Comparison of ENCODE assay signal across 21 mouse cellular contexts in the genomic region with DNA sequence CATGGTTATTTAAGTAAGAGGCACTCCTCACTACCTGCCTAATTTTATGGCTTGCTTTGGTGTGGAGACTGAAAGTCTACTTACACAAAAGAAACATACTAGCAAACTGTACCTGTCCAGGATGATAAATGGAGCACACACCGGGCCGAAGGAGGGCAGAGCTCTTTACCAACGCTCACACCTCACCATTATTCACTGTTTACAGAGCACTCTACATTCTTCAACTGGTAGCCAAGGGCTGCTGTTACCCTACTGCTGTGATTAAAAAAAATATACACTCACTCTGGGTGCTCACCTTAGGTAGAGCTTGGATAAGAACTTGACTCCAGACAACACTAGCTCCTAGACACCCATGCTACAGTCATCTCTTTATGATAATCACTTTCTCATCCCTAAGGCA. TPM values are rescaled to one million over a fixed set of nuclear protein-coding genes. Genes with fewer than 3 reads are reported as not detected.
DNase-seq lines count a peak whose midpoint lies in the region; ATAC-seq and TF ChIP-seq lines count a peak whose summit lies in the region.
"Had no signal": no experiment of that assay in that cellular context is flagged by ENCODE, and none has a peak within 500 bp of the region (broad histone marks: within the 10 kb centered on the region; RNA-seq: fewer than 3 reads in every experiment).

No protein-coding gene starts in this region.

- no peaks in the 10 kb centered on the region; the same call in 1 of the 2 replicates for H3K27me3 ChIP-seq in heart, embryonic 13.5 days (replicated peaks)
- H3K27me3 ChIP-seq in lung, embryonic 14.5 days (ENCODE audit: insufficient read depth, low read length) = no peaks in the 10 kb centered on the region
- H3K27me3 ChIP-seq in limb, embryonic 10.5 days (ENCODE audit: low read depth, poor library complexity, severe bottlenecking) = peaks cover 41% of the 10 kb centered on the region
- H3K27me3 ChIP-seq in small intestine, adult 2 months (ENCODE audit: control insufficient read depth, insufficient read depth, low read length) = no peaks in the 10 kb centered on the region
- peaks cover 27% of the 10 kb centered on the region for H3K27me3 ChIP-seq in midbrain, postnatal 0 days (ENCODE audit: insufficient read depth, low read length)

- H3K4me3 ChIP-seq in heart, embryonic 13.5 days = 0 out of 2 replicates have a peak overlapping the region, but pooled peaks have one; percentile 1
- no peak overlapping the region for H3K4me3 ChIP-seq in lung, embryonic 14.5 days (ENCODE audit: low read depth, low read length)
- H3K4me3 ChIP-seq in limb, embryonic 10.5 days = no peak overlapping the region
- no peak overlapping the region for H3K4me3 ChIP-seq in small intestine, adult 2 months (ENCODE audit: low read depth, low read length)
- H3K4me3 ChIP-seq in midbrain, postnatal 0 days (ENCODE audit: low read depth, low read length) = no peak overlapping the region
- H3K4me3 ChIP-seq: embryonic facial prominence, embryonic 15.5 days; hindbrain, embryonic 13.5 days; limb, embryonic 12.5 days; midbrain, embryonic 15.5 days had no signal

- no peak for TF ChIP-seq CTCF in lung, embryonic 14.5 days (IDR thresholded peaks at IDR 0.05; ENCODE audit: low read depth)
- TF ChIP-seq CTCF in small intestine, adult 2 months (IDR thresholded peaks at IDR 0.05; ENCODE audit: extremely low read depth, insufficient read length, insufficient replicate concordance, low read depth, low read length) = no peak
- no peak for TF ChIP-seq CTCF in midbrain, postnatal 0 days (IDR thresholded peaks at IDR 0.05)

- TF ChIP-seq POLR2A in small intestine, adult 2 months (IDR thresholded peaks at IDR 0.05; ENCODE audit: low read depth, low read length) = no peak

- ATAC-seq in heart, embryonic 13.5 days (ENCODE audit: extremely low read depth, insufficient number of reproducible peaks, low FRiP score, low TSS enrichment) = no peak
- ATAC-seq in lung, embryonic 14.5 days (ENCODE audit: insufficient read depth) = no peak
- no peak for ATAC-seq in midbrain, postnatal 0 days (ENCODE audit: low FRiP score)
- ATAC-seq: midbrain, embryonic 15.5 days had no signal

- DNase-seq in heart, adult 8-10 months (ENCODE audit: low spot score) = no peak
- peak; percentile 23 for DNase-seq in lung, embryonic 14.5 days
- no peak for DNase-seq in lung, postnatal 4 days
- DNase-seq in limb, embryonic 10.5 days (ENCODE audit: low spot score) = peak; percentile 27
- DNase-seq in midbrain, postnatal 0 days (ENCODE audit: low spot score) = no peak
- DNase-seq in adrenal gland, postnatal 4 days (ENCODE audit: low spot score in 2 of 2) = no peak
- DNase-seq: adrenal gland, postnatal 36 days; B cell, adult 2 months; cerebellum, adult 18-20 months; cerebellum, postnatal 36 days; kidney, postnatal 4 days; layer of hippocampus, adult 9-11 months; retina, postnatal 1 day; thymus, postnatal 36 days had no signal

- 67% methylated on average over 3 of the region's 3 CpGs for WGBS in heart, embryonic 13.5 days
- WGBS in lung, embryonic 14.5 days = 22% methylated on average over 3 of the region's 3 CpGs
- WGBS in limb, embryonic 10.5 days = 52% methylated on average over 3 of the region's 3 CpGs
- WGBS in small intestine, adult 2 months = 14% methylated on average over 3 of the region's 3 CpGs
- 88% methylated on average over 3 of the region's 3 CpGs for WGBS in midbrain, postnatal 0 days

- peaks cover 25% of the 10 kb centered on the region for H3K36me3 ChIP-seq in heart, embryonic 13.5 days
- H3K36me3 ChIP-seq in lung, embryonic 14.5 days (ENCODE audit: insufficient read depth) = no peaks in the 10 kb centered on the region
- H3K36me3 ChIP-seq in limb, embryonic 10.5 days = no peaks in the 10 kb centered on the region
- H3K36me3 ChIP-seq in small intestine, adult 2 months (ENCODE audit: control insufficient read depth, insufficient read depth, low read length) = peaks cover 1% of the 10 kb centered on the region; the same call in 1 of the 2 replicates
- H3K36me3 ChIP-seq in midbrain, postnatal 0 days (ENCODE audit: insufficient read depth, low read length) = no peaks in the 10 kb centered on the region
- H3K36me3 ChIP-seq: embryonic facial prominence, embryonic 15.5 days; hindbrain, embryonic 13.5 days; limb, embryonic 12.5 days; midbrain, embryonic 15.5 days had no signal

- H3K9ac ChIP-seq in heart, embryonic 13.5 days = 0 out of 2 replicates have a peak overlapping the region, but pooled peaks have one; percentile 6
- H3K9ac ChIP-seq in lung, embryonic 14.5 days = no peak overlapping the region
- H3K9ac ChIP-seq in midbrain, postnatal 0 days (replicated peaks; ENCODE audit: low read length, poor library complexity, severe bottlenecking) = no peak overlapping the region
- H3K9ac ChIP-seq: embryonic facial prominence, embryonic 15.5 days; hindbrain, embryonic 13.5 days; limb, embryonic 12.5 days; liver, embryonic 14.5 days; midbrain, embryonic 15.5 days had no signal

- H3K9me3 ChIP-seq in heart, embryonic 13.5 days = no peaks in the 10 kb centered on the region
- H3K9me3 ChIP-seq in lung, embryonic 14.5 days (ENCODE audit: low read depth, low read length) = no peaks in the 10 kb centered on the region
- H3K9me3 ChIP-seq in limb, embryonic 10.5 days (replicated peaks) = no peaks in the 10 kb centered on the region
- H3K9me3 ChIP-seq in midbrain, postnatal 0 days (ENCODE audit: low read length) = no peaks in the 10 kb centered on the region
- H3K9me3 ChIP-seq: embryonic facial prominence, embryonic 15.5 days; hindbrain, embryonic 13.5 days; limb, embryonic 12.5 days; midbrain, embryonic 15.5 days had no signal

- peak overlapping the region; percentile 80 for H3K4me2 ChIP-seq in heart, embryonic 13.5 days
- no peak overlapping the region for H3K4me2 ChIP-seq in lung, embryonic 14.5 days
- H3K4me2 ChIP-seq in midbrain, postnatal 0 days (ENCODE audit: low read depth, low read length, poor library complexity, severe bottlenecking) = no peak overlapping the region
- H3K4me2 ChIP-seq: embryonic facial prominence, embryonic 15.5 days; hindbrain, embryonic 13.5 days; limb, embryonic 12.5 days; midbrain, embryonic 15.5 days had no signal

- H3K27ac ChIP-seq in heart, embryonic 13.5 days (replicated peaks) = no peak overlapping the region
- no peak overlapping the region for H3K27ac ChIP-seq in lung, embryonic 14.5 days (ENCODE audit: low read depth)
- H3K27ac ChIP-seq in limb, embryonic 10.5 days = no peak overlapping the region
- H3K27ac ChIP-seq in small intestine, adult 2 months (ENCODE audit: insufficient read depth, low read depth, low read length) = peak overlapping the region; percentile 58
- no peak overlapping the region for H3K27ac ChIP-seq in midbrain, postnatal 0 days (ENCODE audit: low read depth, low read length)
- H3K27ac ChIP-seq: embryonic facial prominence, embryonic 15.5 days; hindbrain, embryonic 13.5 days; limb, embryonic 12.5 days; liver, embryonic 14.5 days; midbrain, embryonic 15.5 days had no signal

- peaks cover 40% of the 10 kb centered on the region for H3K4me1 ChIP-seq in heart, embryonic 13.5 days
- H3K4me1 ChIP-seq in lung, embryonic 14.5 days (ENCODE audit: insufficient read depth) = 0 out of 2 replicates have a peak, but pooled peaks cover 3% of the 10 kb centered on the region
- peaks cover 14% of the 10 kb centered on the region for H3K4me1 ChIP-seq in limb, embryonic 10.5 days
- peaks cover 17% of the 10 kb centered on the region for H3K4me1 ChIP-seq in small intestine, adult 2 months (ENCODE audit: control insufficient read depth, insufficient read depth, insufficient read length, low read length)
- H3K4me1 ChIP-seq in midbrain, postnatal 0 days (ENCODE audit: insufficient read depth, low read length) = no peaks in the 10 kb centered on the region
- H3K4me1 ChIP-seq: limb, embryonic 12.5 days had no signal

RNA-seq across cellular contexts. Expression of a gene that starts 3.1 kb away (rescaled TPM):
- polyA plus RNA-seq in heart, embryonic 13.5 days (2015; fragmentation: Nextera tagmentation; extraction: Ambion mirVana) = 247 and 281 TPM in 2 replicates
- 100 to 1,000 TPM; 114 to 157 (median 136) TPM for total RNA-seq in heart, adult 8-10 months (2022)
- polyA plus RNA-seq in lung, embryonic 14.5 days (2014; fragmentation: Nextera tagmentation; extraction: Ambion mirVana) = 130 and 135 TPM in 2 replicates
- 63.2 and 63.7 TPM in 2 replicates for polyA plus RNA-seq in limb, embryonic 10.5 days (2016; fragmentation: Nextera tagmentation; extraction: Ambion mirVana)
- polyA plus RNA-seq in small intestine, adult 2 months (2012; rRNA removed) = 92.8 and 353 TPM in 2 replicates
- total RNA-seq in midbrain, postnatal 0 days (2014; rRNA removed) = 0.71 and 1.5 TPM in 2 replicates
- 4.4 and 4.5 TPM in 2 replicates for polyA plus RNA-seq in midbrain, postnatal 0 days (2015; fragmentation: Nextera tagmentation; extraction: Ambion mirVana)
- total RNA-seq in adrenal gland, postnatal 4 days (2021) = 10 to 100 TPM; 39.4 to 44.8 TPM

Comparison
In these comparisons a context has a peak if more than half of its experiments do, and no peak if none do; other contexts are left out.
1. DNase-seq: peak in lung, embryonic 14.5 days (single experiment) and limb, embryonic 10.5 days (single experiment); none in heart, adult 8-10 months (single experiment), lung, postnatal 4 days (0 of 2), midbrain, postnatal 0 days (single experiment) and adrenal gland, postnatal 4 days (0 of 2).
2. RNA of a gene that starts 3.1 kb away (polyA plus RNA-seq): 92.8 to 353 TPM in small intestine, adult 2 months, 247 to 281 TPM in heart, embryonic 13.5 days, 130 to 135 TPM in lung, embryonic 14.5 days and 63.2 to 63.7 TPM in limb, embryonic 10.5 days; 4.4 to 4.5 TPM in midbrain, postnatal 0 days; every median in the first group is over 10 times any median in the second.